Comparison of ENCODE assay signal across 24 mouse cellular contexts in the genomic region with DNA sequence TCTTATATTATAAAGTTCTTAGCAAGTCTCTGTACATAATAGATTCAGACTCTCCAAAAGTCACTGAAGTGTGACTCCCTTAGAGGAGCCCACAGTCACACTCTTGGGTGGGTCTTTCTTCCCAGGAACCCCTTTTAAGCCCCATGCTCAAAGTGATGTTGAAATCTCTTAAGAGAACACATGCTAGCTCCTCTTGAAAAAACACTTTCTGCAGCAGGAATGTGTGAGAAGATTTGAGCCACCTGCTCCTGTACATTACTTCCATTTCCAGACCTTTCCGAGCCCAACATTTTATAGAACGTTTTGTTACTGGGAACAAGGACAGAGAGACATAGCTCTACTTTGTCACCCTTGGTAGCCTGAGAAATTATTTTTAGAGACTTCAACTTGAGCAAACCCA.
A peak's percentile ranks its signal among the peaks of the same experiment; 100 is the strongest.
DNase-seq lines count a peak whose midpoint lies in the region; ATAC-seq and TF ChIP-seq lines count a peak whose summit lies in the region.
"Had no signal": no experiment of that assay in that cellular context is flagged by ENCODE, and none has a peak within 500 bp of the region (broad histone marks: within the 10 kb centered on the region; RNA-seq: fewer than 3 reads in every experiment).

No protein-coding gene starts in this region.

- WGBS in lung, embryonic 14.5 days, result 38% methylated on average over 2 of the region's 2 CpGs
- 69% methylated on average over 2 of the region's 2 CpGs for WGBS in lung, adult 2 months
- WGBS in lung, postnatal 0 days, result 47% methylated on average over 2 of the region's 2 CpGs
- 97% methylated on average over 2 of the region's 2 CpGs for WGBS in hindbrain, postnatal 0 days
- WGBS in midbrain, embryonic 14.5 days, result 96% methylated on average over 2 of the region's 2 CpGs

- H3K4me2 ChIP-seq in lung, embryonic 14.5 days, result no peak overlapping the region
- H3K4me2 ChIP-seq in lung, postnatal 0 days (replicated peaks; ENCODE audit: low read depth, low read length), result no peak overlapping the region
- no peak overlapping the region for H3K4me2 ChIP-seq in hindbrain, postnatal 0 days (ENCODE audit: low read depth, low read length)
- no peak overlapping the region for H3K4me2 ChIP-seq in midbrain, embryonic 14.5 days (ENCODE audit: low read length)
- H3K4me2 ChIP-seq: embryonic facial prominence, embryonic 12.5 days; embryonic facial prominence, embryonic 15.5 days; forebrain, embryonic 12.5 days; forebrain, embryonic 15.5 days; heart, embryonic 12.5 days; heart, embryonic 15.5 days; hindbrain, embryonic 14.5 days had no signal

- H3K9ac ChIP-seq in lung, embryonic 14.5 days, result no peak overlapping the region
- H3K9ac ChIP-seq in lung, postnatal 0 days (replicated peaks; ENCODE audit: low read depth), result no peak overlapping the region
- no peak overlapping the region for H3K9ac ChIP-seq in hindbrain, postnatal 0 days (replicated peaks; ENCODE audit: low read length)
- no peak overlapping the region for H3K9ac ChIP-seq in midbrain, embryonic 14.5 days (replicated peaks; ENCODE audit: low read length)
- H3K9ac ChIP-seq: embryonic facial prominence, embryonic 12.5 days; embryonic facial prominence, embryonic 15.5 days; forebrain, embryonic 12.5 days; forebrain, embryonic 15.5 days; heart, embryonic 12.5 days; heart, embryonic 15.5 days; hindbrain, embryonic 14.5 days had no signal

- H3K4me3 ChIP-seq in lung, embryonic 14.5 days (ENCODE audit: low read depth, low read length), result no peak overlapping the region
- no peak overlapping the region for H3K4me3 ChIP-seq in lung, adult 2 months (replicated peaks; ENCODE audit: extremely low read depth, low read depth, low read length)
- H3K4me3 ChIP-seq in lung, postnatal 0 days (ENCODE audit: low read depth, low read length), result no peak overlapping the region
- H3K4me3 ChIP-seq in hindbrain, postnatal 0 days (ENCODE audit: low read length), result no peak overlapping the region
- H3K4me3 ChIP-seq in midbrain, embryonic 14.5 days (replicated peaks; ENCODE audit: low read depth, low read length), result no peak overlapping the region
- H3K4me3 ChIP-seq: embryonic facial prominence, embryonic 12.5 days; embryonic facial prominence, embryonic 15.5 days; forebrain, embryonic 12.5 days; forebrain, embryonic 15.5 days; heart, adult 2 months; heart, embryonic 12.5 days; heart, embryonic 15.5 days had no signal

- peak; percentile 69 for ATAC-seq in lung, embryonic 14.5 days (ENCODE audit: insufficient read depth)
- peak; percentile 68 for ATAC-seq in lung, postnatal 0 days
- ATAC-seq in hindbrain, postnatal 0 days, result no peak
- no peak for ATAC-seq in midbrain, embryonic 14.5 days (ENCODE audit: low FRiP score, low TSS enrichment)
- ATAC-seq: CD4-positive, CD25-positive, alpha-beta regulatory T cell, adult 4 months; forebrain, embryonic 15.5 days had no signal

- TF ChIP-seq CTCF in lung, embryonic 14.5 days (IDR thresholded peaks at IDR 0.05; ENCODE audit: low read depth), result no peak
- TF ChIP-seq CTCF in lung, adult 2 months (IDR thresholded peaks at IDR 0.05; ENCODE audit: insufficient read depth, low read length), result no peak
- no peak for TF ChIP-seq CTCF in lung, postnatal 0 days (IDR thresholded peaks at IDR 0.05)
- TF ChIP-seq CTCF in hindbrain, postnatal 0 days (IDR thresholded peaks at IDR 0.05; ENCODE audit: low read depth), result no peak

- peaks cover 2% of the 10 kb centered on the region; the same call in 1 of the 2 replicates for H3K4me1 ChIP-seq in lung, embryonic 14.5 days (ENCODE audit: insufficient read depth)
- no peaks in the 10 kb centered on the region; the same call in 1 of the 2 replicates for H3K4me1 ChIP-seq in lung, adult 2 months (ENCODE audit: control insufficient read depth, insufficient read depth, low read length)
- H3K4me1 ChIP-seq in lung, postnatal 0 days (ENCODE audit: insufficient read depth, low read depth, low read length), result no peaks in the 10 kb centered on the region; the same call in 1 of the 2 replicates
- no peaks in the 10 kb centered on the region for H3K4me1 ChIP-seq in hindbrain, postnatal 0 days (ENCODE audit: insufficient read depth, low read length)
- H3K4me1 ChIP-seq in midbrain, embryonic 14.5 days (ENCODE audit: control insufficient read depth, insufficient read depth, low read length), result no peaks in the 10 kb centered on the region
- H3K4me1 ChIP-seq: embryonic facial prominence, embryonic 12.5 days; embryonic facial prominence, embryonic 15.5 days; forebrain, embryonic 12.5 days; forebrain, embryonic 15.5 days had no signal

- H3K27ac ChIP-seq in lung, embryonic 14.5 days (ENCODE audit: low read depth), result no peak overlapping the region
- peak overlapping the region; percentile 40 for H3K27ac ChIP-seq in lung, postnatal 0 days (ENCODE audit: low read length)
- no peak overlapping the region for H3K27ac ChIP-seq in hindbrain, postnatal 0 days
- H3K27ac ChIP-seq in midbrain, embryonic 14.5 days (replicated peaks; ENCODE audit: low read depth, low read length), result no peak overlapping the region
- H3K27ac ChIP-seq: embryonic facial prominence, embryonic 12.5 days; embryonic facial prominence, embryonic 15.5 days; forebrain, embryonic 12.5 days; forebrain, embryonic 15.5 days; heart, adult 2 months; heart, embryonic 15.5 days; hindbrain, embryonic 14.5 days had no signal

- DNase-seq in lung, embryonic 14.5 days, result peak; percentile 78
- no peak for DNase-seq in lung, adult 2 months
- DNase-seq in lung, postnatal 0 days (ENCODE audit: low spot score), result peak; percentile 79
- DNase-seq in lung, postnatal 14 days, result peak; percentile 56
- DNase-seq in hindbrain, postnatal 0 days (ENCODE audit: low spot score), result no peak
- no peak for DNase-seq in midbrain, embryonic 14.5 days
- DNase-seq: adrenal gland, adult 2 months; adrenal gland, postnatal 14 days; cerebellum, adult 11 months; cerebellum, adult 2 months; cerebellum, adult 9-11 months; cerebellum, postnatal 25 days; gastrocnemius, postnatal 25 days; heart, adult 2 months; heart, postnatal 10 days; heart, postnatal 4 days had no signal

- no peak for TF ChIP-seq POLR2A in lung, adult 2 months (IDR thresholded peaks at IDR 0.05; ENCODE audit: borderline replicate concordance, extremely low read depth, low read depth, low read length)

- peak; percentile 76 for TF ChIP-seq EP300 in lung, postnatal 0 days (IDR thresholded peaks at IDR 0.05)

- no peaks in the 10 kb centered on the region for H3K9me3 ChIP-seq in lung, embryonic 14.5 days (ENCODE audit: low read depth, low read length)
- no peaks in the 10 kb centered on the region for H3K9me3 ChIP-seq in lung, postnatal 0 days (ENCODE audit: low read length)
- H3K9me3 ChIP-seq in hindbrain, postnatal 0 days (ENCODE audit: low read length), result no peaks in the 10 kb centered on the region
- no peaks in the 10 kb centered on the region for H3K9me3 ChIP-seq in midbrain, embryonic 14.5 days (ENCODE audit: control insufficient read depth, low read length)
- H3K9me3 ChIP-seq: embryonic facial prominence, embryonic 12.5 days; embryonic facial prominence, embryonic 15.5 days; forebrain, embryonic 12.5 days; forebrain, embryonic 15.5 days; heart, embryonic 12.5 days; heart, embryonic 15.5 days had no signal

- no peaks in the 10 kb centered on the region for H3K36me3 ChIP-seq in lung, embryonic 14.5 days (ENCODE audit: insufficient read depth)
- no peaks in the 10 kb centered on the region for H3K36me3 ChIP-seq in lung, postnatal 0 days (ENCODE audit: insufficient read depth, low read length)
- H3K36me3 ChIP-seq in hindbrain, postnatal 0 days (ENCODE audit: insufficient read depth, low read length), result peaks cover 17% of the 10 kb centered on the region
- peaks cover 28% of the 10 kb centered on the region for H3K36me3 ChIP-seq in midbrain, embryonic 14.5 days (ENCODE audit: control insufficient read depth, insufficient read depth, low read length)
- H3K36me3 ChIP-seq: embryonic facial prominence, embryonic 12.5 days; embryonic facial prominence, embryonic 15.5 days; heart, embryonic 12.5 days had no signal

- H3K27me3 ChIP-seq in lung, embryonic 14.5 days (ENCODE audit: insufficient read depth, low read length), result no peaks in the 10 kb centered on the region
- no peaks in the 10 kb centered on the region for H3K27me3 ChIP-seq in lung, postnatal 0 days (replicated peaks; ENCODE audit: insufficient read depth, low read length)
- H3K27me3 ChIP-seq in hindbrain, postnatal 0 days (ENCODE audit: insufficient read depth, low read length), result no peaks in the 10 kb centered on the region
- H3K27me3 ChIP-seq in midbrain, embryonic 14.5 days (ENCODE audit: control insufficient read depth, insufficient read depth, low read length), result no peaks in the 10 kb centered on the region
- H3K27me3 ChIP-seq: embryonic facial prominence, embryonic 12.5 days; embryonic facial prominence, embryonic 15.5 days; forebrain, embryonic 12.5 days; forebrain, embryonic 15.5 days; heart, embryonic 12.5 days; heart, embryonic 15.5 days had no signal

Comparison
In these comparisons a context has a peak if more than half of its experiments do, and no peak if none do; other contexts are left out.
1. DNase-seq: peak in lung, embryonic 14.5 days (single experiment), lung, postnatal 0 days (single experiment) and lung, postnatal 14 days (single experiment); none in lung, adult 2 months (single experiment), hindbrain, postnatal 0 days (single experiment) and midbrain, embryonic 14.5 days (single experiment).
2. ATAC-seq: peak in lung, embryonic 14.5 days (single experiment) and lung, postnatal 0 days (single experiment); none in hindbrain, postnatal 0 days (single experiment) and midbrain, embryonic 14.5 days (single experiment).